Comparison of ENCODE assay signal across 8 mouse cellular contexts in genomic region chr16:97610246-97610645, GRCm38 (mm10). TPM values are rescaled to one million over a fixed set of nuclear protein-coding genes. Genes with fewer than 3 reads are reported as not detected.
DNase-seq lines count a peak whose midpoint lies in the region; ATAC-seq and TF ChIP-seq lines count a peak whose summit lies in the region.

No protein-coding gene starts in this region.

- no peak overlapping the region for H3K27ac ChIP-seq in ES-Bruce4 (ENCODE audit: insufficient read depth, low read length)
- no peak overlapping the region for H3K27ac ChIP-seq in embryonic facial prominence, embryonic 14.5 days (replicated peaks; ENCODE audit: low read depth, low read length)
- H3K27ac ChIP-seq in kidney, embryonic 14.5 days (ENCODE audit: low read depth, low read length) = no peak overlapping the region
- H3K27ac ChIP-seq in lung, postnatal 0 days (ENCODE audit: low read length) = peak overlapping the region; percentile 72

- no peaks in the 10 kb centered on the region for H3K4me1 ChIP-seq in ES-Bruce4 (ENCODE audit: control insufficient read depth, insufficient read depth, low read length)
- H3K4me1 ChIP-seq in embryonic facial prominence, embryonic 14.5 days (ENCODE audit: control insufficient read depth, insufficient read depth, low read length) = 0 out of 2 replicates have a peak, but pooled peaks cover 3% of the 10 kb centered on the region
- 0 out of 2 replicates have a peak, but pooled peaks cover 7% of the 10 kb centered on the region for H3K4me1 ChIP-seq in kidney, embryonic 14.5 days (ENCODE audit: control insufficient read depth, insufficient read depth, low read length)
- no peaks in the 10 kb centered on the region; the same call in 1 of the 2 replicates for H3K4me1 ChIP-seq in lung, postnatal 0 days (ENCODE audit: insufficient read depth, low read depth, low read length)

- peak overlapping the region; percentile 61 for H3K4me2 ChIP-seq in embryonic facial prominence, embryonic 14.5 days (ENCODE audit: low read depth, low read length)
- H3K4me2 ChIP-seq in kidney, embryonic 14.5 days (replicated peaks; ENCODE audit: low read depth, low read length) = peak overlapping the region; percentile 67
- H3K4me2 ChIP-seq in lung, postnatal 0 days (replicated peaks; ENCODE audit: low read depth, low read length) = peak overlapping the region; percentile 69

- no peak for DNase-seq in embryonic facial prominence, embryonic 14.5 days (ENCODE audit: low spot score)
- peak; percentile 33 for DNase-seq in lung, postnatal 0 days (ENCODE audit: low spot score)
- no peak for DNase-seq in frontal cortex, postnatal 36 days (ENCODE audit: low spot score in 2 of 2)
- DNase-seq in natural killer cell, adult 2 months (ENCODE audit: low spot score in 2 of 2) = no peak
- DNase-seq in cerebellum, adult 18-20 months = no peak
- DNase-seq in thymus, postnatal 4 days = no peak

- peak overlapping the region; percentile 46 for H3K9ac ChIP-seq in ES-Bruce4 (ENCODE audit: low read depth, poor library complexity, severe bottlenecking)
- H3K9ac ChIP-seq in embryonic facial prominence, embryonic 14.5 days (ENCODE audit: low read depth, low read length) = 0 out of 2 replicates have a peak overlapping the region, but pooled peaks have one; percentile 40
- peak overlapping the region; percentile 55 for H3K9ac ChIP-seq in kidney, embryonic 14.5 days (ENCODE audit: low read depth, low read length)
- peak overlapping the region; percentile 29; the same call in 1 of the 2 replicates for H3K9ac ChIP-seq in lung, postnatal 0 days (replicated peaks; ENCODE audit: low read depth)

- no peaks in the 10 kb centered on the region for H3K9me3 ChIP-seq in ES-Bruce4 (replicated peaks; ENCODE audit: control insufficient read depth, insufficient read depth, low read length, poor library complexity, severe bottlenecking)
- no peaks in the 10 kb centered on the region for H3K9me3 ChIP-seq in embryonic facial prominence, embryonic 14.5 days (ENCODE audit: control insufficient read depth, low read length)
- H3K9me3 ChIP-seq in kidney, embryonic 14.5 days (ENCODE audit: control insufficient read depth, low read length) = no peaks in the 10 kb centered on the region
- no peaks in the 10 kb centered on the region for H3K9me3 ChIP-seq in lung, postnatal 0 days (ENCODE audit: low read length)

- no peak for TF ChIP-seq EP300 in ES-Bruce4 (IDR thresholded peaks at IDR 0.05; ENCODE audit: insufficient read depth, low read depth, low read length)
- TF ChIP-seq EP300 in lung, postnatal 0 days (IDR thresholded peaks at IDR 0.05) = no peak

- no peak for TF ChIP-seq CTCF in ES-Bruce4 (IDR thresholded peaks at IDR 0.05; ENCODE audit: low read depth, low read length)
- TF ChIP-seq CTCF in lung, postnatal 0 days (IDR thresholded peaks at IDR 0.05) = peak; percentile 28

- no peak for TF ChIP-seq POLR2A in ES-Bruce4 (IDR thresholded peaks at IDR 0.05; ENCODE audit: insufficient read depth, low read length)

- WGBS in embryonic facial prominence, embryonic 14.5 days = 5% methylated on average over 20 of the region's 20 CpGs
- 4% methylated on average over 20 of the region's 20 CpGs for WGBS in kidney, embryonic 14.5 days
- WGBS in lung, postnatal 0 days = 5% methylated on average over 20 of the region's 20 CpGs

- peak overlapping the region; percentile 55 for H3K4me3 ChIP-seq in ES-Bruce4 (ENCODE audit: low read depth, low read length)
- peak overlapping the region; percentile 37 for H3K4me3 ChIP-seq in embryonic facial prominence, embryonic 14.5 days (ENCODE audit: low read depth, low read length)
- H3K4me3 ChIP-seq in kidney, embryonic 14.5 days (ENCODE audit: low read length) = peak overlapping the region; percentile 42
- peak overlapping the region; percentile 45 for H3K4me3 ChIP-seq in lung, postnatal 0 days (ENCODE audit: low read depth, low read length)

- no peaks in the 10 kb centered on the region for H3K27me3 ChIP-seq in ES-Bruce4 (ENCODE audit: control insufficient read depth, insufficient read depth, low read length, poor library complexity, severe bottlenecking)
- H3K27me3 ChIP-seq in embryonic facial prominence, embryonic 14.5 days (replicated peaks; ENCODE audit: control insufficient read depth, insufficient read depth, low read length) = peaks cover 40% of the 10 kb centered on the region
- H3K27me3 ChIP-seq in kidney, embryonic 14.5 days (ENCODE audit: control insufficient read depth, insufficient read depth, low read length) = peaks cover 27% of the 10 kb centered on the region
- 0 out of 2 replicates have a peak, but pooled peaks cover 5% of the 10 kb centered on the region for H3K27me3 ChIP-seq in lung, postnatal 0 days (replicated peaks; ENCODE audit: insufficient read depth, low read length)

- ATAC-seq in embryonic facial prominence, embryonic 14.5 days (ENCODE audit: low read depth) = no peak
- 0 out of 2 replicates have a peak, but pooled peaks have one; percentile 17 for ATAC-seq in kidney, embryonic 14.5 days (ENCODE audit: low FRiP score, low TSS enrichment)
- ATAC-seq in lung, postnatal 0 days = peak; percentile 37

- H3K36me3 ChIP-seq in ES-Bruce4 (ENCODE audit: control insufficient read depth, insufficient read depth, low read length, poor library complexity, severe bottlenecking) = no peaks in the 10 kb centered on the region
- H3K36me3 ChIP-seq in embryonic facial prominence, embryonic 14.5 days (ENCODE audit: control insufficient read depth, insufficient read depth, low read length) = no peaks in the 10 kb centered on the region
- no peaks in the 10 kb centered on the region for H3K36me3 ChIP-seq in kidney, embryonic 14.5 days (ENCODE audit: control insufficient read depth, insufficient read depth, low read length)
- H3K36me3 ChIP-seq in lung, postnatal 0 days (ENCODE audit: insufficient read depth, low read length) = no peaks in the 10 kb centered on the region

RNA-seq across cellular contexts. Expression of gene Tmprss2, which starts 0.7 kb away (rescaled TPM):
- 11.5 and 12.3 TPM in 2 replicates for polyA plus RNA-seq in ES-Bruce4 (2011; ENCODE audit: insufficient read depth, insufficient read length, low read depth, missing spikeins)
- 2.5 and 2.8 TPM in 2 replicates for polyA plus RNA-seq in embryonic facial prominence, embryonic 14.5 days (2014; fragmentation: Nextera tagmentation; extraction: Ambion mirVana)
- polyA plus RNA-seq in kidney, embryonic 14.5 days (2014; fragmentation: Nextera tagmentation; extraction: Ambion mirVana) = 10.6 and 21.2 TPM in 2 replicates
- polyA plus RNA-seq in lung, postnatal 0 days (2015; fragmentation: Nextera tagmentation; extraction: Ambion mirVana) = 46.9 and 54.2 TPM in 2 replicates
